Mouse (Mus musculus) cortical plate, adult 2 months (tissue): ENCODE data around the gene Sec24b. TPM values are rescaled to one million over a fixed set of nuclear protein-coding genes. Genes with fewer than 3 reads are reported as not detected.

ENCODE experiments used
- H3K27ac ChIP-seq: fragments of 200-500 bp; 2 replicates; pipeline ENCODE4 v1.5.1; 2012; ENCODE audit warnings: low read length, control low read depth, inconsistent platforms; ENCODE audit not compliant: insufficient read depth
- H3K4me1 ChIP-seq: fragments of 200-500 bp; 2 replicates; pipeline ENCODE4 v1.6.1; 2011; ENCODE audit warnings: low read length; ENCODE audit not compliant: control insufficient read depth, insufficient read depth
- H3K4me3 ChIP-seq: fragments of 200-500 bp; 2 replicates; pipeline ENCODE4 v1.5.1; 2011; ENCODE audit warnings: mild to moderate bottlenecking, low read length, control low read depth; ENCODE audit not compliant: insufficient read depth
- CTCF ChIP-seq: fragments of 200-500 bp; IDR thresholded peaks from 2 replicates; pipeline ENCODE4 v1.5.1; 2011; ENCODE audit warnings: mild to moderate bottlenecking, control low read depth, low read length; ENCODE audit not compliant: insufficient read depth; ENCODE audit errors: extremely low read depth
- POLR2A ChIP-seq: fragments of 200-500 bp; IDR thresholded peaks from 2 replicates; pipeline ENCODE4 v1.6.1; 2011; ENCODE audit warnings: mild to moderate bottlenecking, low read length, control low read depth; ENCODE audit not compliant: insufficient read depth; ENCODE audit errors: extremely low read depth
- polyA plus RNA-seq: library from polyadenylated mRNA; depleted of rRNA; stranded (reverse); fragments of >200 nt; gene quantifications from 2 replicates; pipeline ENCODE4 v1.2.3, GENCODE M21; 2012

Sec24b gene
- polyA plus RNA-seq, 1 experiment = 53.8 TPM

GRCm38 (mm10) chr3:129984797-129985196, 76.6 kb downstream of the Sec24b start:
- Histone ChIP-seq H3K27ac (no peak overlapping the region), H3K4me1 (0 out of 2 replicates have a peak, but pooled peaks cover 2% of the 10 kb centered on the region), H3K4me3 (no peak overlapping the region)
- no peak for TF ChIP-seq POLR2A

- no peak overlapping the region for H3K4me3 ChIP-seq
- no peak overlapping the region for H3K27ac ChIP-seq
- no peak for TF ChIP-seq POLR2A
- no peak for TF ChIP-seq CTCF
- 0 out of 2 replicates have a peak, but pooled peaks cover 2% of the 10 kb centered on the region for H3K4me1 ChIP-seq
Observed at GRCm38 (mm10) chr3:129982271-129982670, 79.1 kb downstream of the Sec24b start.

- TF ChIP-seq POLR2A (no peak), CTCF (no peak)
- Histone ChIP-seq H3K4me3 (no peak overlapping the region), H3K4me1 (0 out of 2 replicates have a peak, but pooled peaks cover 2% of the 10 kb centered on the region), H3K27ac (no peak overlapping the region)
Observed at GRCm38 (mm10) chr3:129981756-129982155, 79.6 kb downstream of the Sec24b start.

- 0 out of 2 replicates have a peak, but pooled peaks cover 2% of the 10 kb centered on the region for H3K4me1 ChIP-seq
- no peak for TF ChIP-seq POLR2A
- no peak for TF ChIP-seq CTCF
- no peak overlapping the region for H3K27ac ChIP-seq
- no peak overlapping the region for H3K4me3 ChIP-seq
Observed at GRCm38 (mm10) chr3:129979510-129979909, 81.8 kb downstream of the Sec24b start.

- H3K27ac ChIP-seq = no peak overlapping the region
- TF ChIP-seq CTCF (no peak), POLR2A (no peak)
- no peak overlapping the region for H3K4me3 ChIP-seq
- H3K4me1 ChIP-seq = 0 out of 2 replicates have a peak, but pooled peaks cover 2% of the 10 kb centered on the region
Observed at GRCm38 (mm10) chr3:129978716-129979115, 82.6 kb downstream of the Sec24b start.

GRCm38 (mm10) chr3:129976317-129976716, 85.0 kb downstream of the Sec24b start:
- no peak for TF ChIP-seq CTCF
- TF ChIP-seq POLR2A = no peak
- no peaks in the 10 kb centered on the region for H3K4me1 ChIP-seq
- H3K4me3 ChIP-seq = no peak overlapping the region
- no peak overlapping the region for H3K27ac ChIP-seq

GRCm38 (mm10) chr3:129970529-129971515, 90.5 kb downstream of the Sec24b start:
- 0 out of 2 replicates have a peak overlapping the region, but pooled peaks have one; percentile 34 for H3K4me3 ChIP-seq
- no peak overlapping the region for H3K27ac ChIP-seq
- no peaks in the 10 kb centered on the region for H3K4me1 ChIP-seq
- TF ChIP-seq POLR2A = no peak
- no peak for TF ChIP-seq CTCF

GRCm38 (mm10) chr3:129969432-129970395, 91.6 kb downstream of the Sec24b start, which contains the start of gene Mcub:
Gene Mcub, minus strand, starts transcription at chr3:129970206.
- Histone ChIP-seq H3K4me1 (no peaks in the 10 kb centered on the region), H3K4me3 (peak within 1 kb of the TSS; percentile 34), H3K27ac (no peak within 1 kb of the TSS)
- no peak for TF ChIP-seq CTCF
- TF ChIP-seq POLR2A = no peak

GRCm38 (mm10) chr3:129969031-129969430, 92.3 kb downstream of the Sec24b start:
- Histone ChIP-seq H3K4me3 (peak overlapping the region; percentile 34; the same call in 1 of the 2 replicates), H3K27ac (no peak overlapping the region), H3K4me1 (no peaks in the 10 kb centered on the region)
- TF ChIP-seq POLR2A (no peak), CTCF (no peak)
